Mouse (Mus musculus): ENCODE data around the gene Lhx6.
"Not testable (repeated sequence)": the region's sequence is repeated elsewhere in the genome, so short reads cannot be mapped to it uniquely, and the experiment has no call there.

Gene Lhx6

GRCm38 (mm10) chr2:36104956-36105741, at the start of gene Lhx6:
Gene Lhx6, minus strand, starts transcription at chr2:36105408.
- no peak for DNase-seq (ENCODE audit: low spot score in 2 of 2)

GRCm38 (mm10) chr2:36152401-36152800, 47.2 kb upstream of the Lhx6 start:
- not testable (repeated sequence) for DNase-seq (ENCODE audit: low spot score in 2 of 2)

GRCm38 (mm10) chr2:36148876-36149365, 43.7 kb upstream of the Lhx6 start:
- no peak for DNase-seq (ENCODE audit: low spot score in 2 of 2)

GRCm38 (mm10) chr2:36139096-36139495, 33.9 kb upstream of the Lhx6 start:
- DNase-seq (ENCODE audit: low spot score in 2 of 2), result no peak

GRCm38 (mm10) chr2:36136300-36136941, 31.2 kb upstream of the Lhx6 start, which contains the start of the genes Mrrf and Rbm18:
Gene Mrrf, plus strand, starts transcription at chr2:36136389.
Gene Rbm18, minus strand, starts transcription at chr2:36136773.
- peak; percentile 87 to 92 for DNase-seq (ENCODE audit: low spot score in 2 of 2)

GRCm38 (mm10) chr2:36135887-36136286, 30.7 kb upstream of the Lhx6 start:
- no peak for DNase-seq (ENCODE audit: low spot score in 2 of 2)

- no peak for DNase-seq (ENCODE audit: low spot score in 2 of 2)
Observed at GRCm38 (mm10) chr2:36129051-36129450, 23.8 kb upstream of the Lhx6 start.

- DNase-seq (ENCODE audit: low spot score in 2 of 2), result no peak
Observed at GRCm38 (mm10) chr2:36127973-36128372, 22.8 kb upstream of the Lhx6 start.

- no peak for DNase-seq (ENCODE audit: low spot score in 2 of 2)
Observed at GRCm38 (mm10) chr2:36126795-36127429, 21.7 kb upstream of the Lhx6 start.

- no peak for DNase-seq (ENCODE audit: low spot score in 2 of 2)
Observed at GRCm38 (mm10) chr2:36112632-36113031, 7.4 kb upstream of the Lhx6 start.

GRCm38 (mm10) chr2:36108615-36109014, 3.4 kb upstream of the Lhx6 start:
- DNase-seq (ENCODE audit: low spot score in 2 of 2), result no peak

GRCm38 (mm10) chr2:36104436-36104955, 712 bp downstream of the Lhx6 start:
- DNase-seq (ENCODE audit: low spot score in 2 of 2), result peak in 1 of 2 experiments; percentile 28

- peak in 1 of 2 experiments; percentile 28 for DNase-seq (ENCODE audit: low spot score in 2 of 2)
Observed at GRCm38 (mm10) chr2:36103555-36104367, 1.4 kb downstream of the Lhx6 start.

GRCm38 (mm10) chr2:36103069-36103554, 2.1 kb downstream of the Lhx6 start:
- peak in 1 of 2 experiments; percentile 30 for DNase-seq (ENCODE audit: low spot score in 2 of 2)

GRCm38 (mm10) chr2:36102559-36102946, 2.7 kb downstream of the Lhx6 start:
- no peak for DNase-seq (ENCODE audit: low spot score in 2 of 2)

GRCm38 (mm10) chr2:36101866-36102558, 3.2 kb downstream of the Lhx6 start:
- no peak for DNase-seq (ENCODE audit: low spot score in 2 of 2)

- no peak for DNase-seq (ENCODE audit: low spot score in 2 of 2)
Observed at GRCm38 (mm10) chr2:36099739-36100138, 5.5 kb downstream of the Lhx6 start.

- no peak for DNase-seq (ENCODE audit: low spot score in 2 of 2)
Observed at GRCm38 (mm10) chr2:36098021-36098420, 7.2 kb downstream of the Lhx6 start.

- DNase-seq (ENCODE audit: low spot score in 2 of 2), result no peak
Observed at GRCm38 (mm10) chr2:36097129-36097815, 7.9 kb downstream of the Lhx6 start.

All from urinary bladder, adult 18-20 months (tissue).